Mouse (Mus musculus) liver (tissue): ENCODE measurements around the gene Mxi1.

Source experiments
- DNase-seq: peaks from one replicate; pipeline ENCODE4 v3.0.0-alpha.2; 2020; ENCODE audit warnings: mixed read lengths

Mxi1 gene

DNA sequence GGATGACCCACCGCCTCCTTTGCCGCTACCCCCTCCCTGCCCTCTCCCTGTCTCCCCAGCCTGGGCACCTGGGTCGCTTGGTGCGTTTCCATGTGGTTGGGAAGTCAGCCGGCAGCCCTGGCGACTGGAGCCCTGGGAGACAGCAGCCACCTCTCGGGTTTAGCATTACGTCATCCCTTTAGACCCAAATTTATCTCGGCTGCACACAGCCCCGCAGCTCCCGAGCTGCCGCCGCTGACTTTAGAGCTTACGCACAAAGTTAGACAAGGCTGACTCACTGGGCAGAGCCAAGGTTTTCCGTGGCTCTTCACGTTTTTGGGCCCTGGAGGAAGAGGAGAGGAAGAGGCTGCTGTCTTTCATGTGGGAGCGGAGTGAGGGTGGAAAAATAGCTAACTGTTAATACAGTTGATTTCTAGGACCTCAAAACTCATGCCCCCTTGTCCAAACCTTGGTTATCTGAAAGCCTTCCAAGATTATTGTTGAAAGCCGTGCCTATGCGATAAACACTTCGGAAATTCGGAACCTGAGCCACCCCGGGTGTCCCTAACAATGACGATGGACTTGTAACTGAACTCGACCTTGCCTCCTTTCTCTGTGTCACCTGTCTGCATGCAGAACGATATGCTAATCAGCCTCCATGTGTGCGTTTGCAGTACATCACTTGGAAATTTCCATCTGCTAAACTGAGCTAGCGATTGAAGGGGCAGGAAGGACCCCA is 15.4 kb downstream of the Mxi1 start:
- peak; percentile 91 for DNase-seq

DNA sequence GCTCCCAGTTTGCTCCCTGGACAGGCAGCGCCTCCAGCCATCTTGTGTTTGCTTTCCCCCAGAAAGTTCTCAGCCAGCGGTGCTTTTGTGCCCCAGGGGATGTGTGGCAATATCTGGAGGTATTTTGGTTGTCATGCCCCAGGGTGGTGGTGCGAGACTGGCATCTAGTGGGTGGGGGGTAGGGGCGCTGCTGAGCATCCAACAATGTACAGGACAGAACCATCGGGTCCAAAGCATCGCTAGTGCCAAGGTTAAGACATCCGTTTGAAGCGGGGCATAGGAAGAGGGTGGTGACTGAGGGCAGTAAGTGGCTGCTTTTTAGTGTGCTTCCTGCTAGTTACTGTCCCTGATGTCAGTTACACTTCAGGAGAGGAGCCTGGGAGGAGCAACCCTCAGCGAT is 17.8 kb downstream of the Mxi1 start:
- DNase-seq = no peak

DNA sequence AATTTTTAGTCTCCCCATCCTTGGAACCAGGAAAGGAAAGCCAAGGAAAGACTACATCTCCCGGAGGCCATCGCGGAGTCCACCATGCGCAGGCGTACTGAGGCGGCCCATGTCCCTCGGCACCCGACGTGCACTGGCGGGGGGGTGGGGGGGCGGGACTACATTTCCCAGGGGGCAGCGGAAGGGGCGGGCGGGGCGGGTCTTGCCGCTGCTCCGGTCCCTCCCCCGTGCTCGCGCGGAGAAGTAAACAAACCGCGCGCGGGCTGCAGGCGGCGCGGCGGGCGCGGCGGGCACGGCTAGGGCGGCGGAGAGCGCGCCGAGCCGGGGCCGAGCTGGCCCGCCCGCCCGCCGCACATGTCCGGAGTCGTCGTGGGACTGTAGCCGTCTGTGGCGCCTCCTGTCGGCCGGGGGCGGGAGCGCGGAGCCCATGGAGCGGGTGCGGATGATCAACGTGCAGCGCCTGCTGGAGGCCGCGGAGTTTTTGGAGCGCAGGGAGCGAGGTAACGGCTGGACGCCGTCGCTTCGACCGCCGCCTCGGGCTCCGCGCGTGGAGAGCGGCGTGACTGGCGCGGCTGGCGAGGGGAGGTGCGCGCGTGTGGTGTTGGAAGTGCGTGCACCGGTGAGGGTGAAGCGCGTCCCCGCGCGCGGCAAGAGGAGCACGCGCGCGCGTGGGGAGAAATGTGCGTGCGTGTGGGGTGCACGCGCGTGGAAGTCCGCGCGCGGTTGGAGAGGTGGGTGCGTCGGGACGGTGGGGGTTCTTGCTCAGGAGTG is 19.1 kb downstream of the Mxi1 start:
- DNase-seq = peak; percentile 97

DNA sequence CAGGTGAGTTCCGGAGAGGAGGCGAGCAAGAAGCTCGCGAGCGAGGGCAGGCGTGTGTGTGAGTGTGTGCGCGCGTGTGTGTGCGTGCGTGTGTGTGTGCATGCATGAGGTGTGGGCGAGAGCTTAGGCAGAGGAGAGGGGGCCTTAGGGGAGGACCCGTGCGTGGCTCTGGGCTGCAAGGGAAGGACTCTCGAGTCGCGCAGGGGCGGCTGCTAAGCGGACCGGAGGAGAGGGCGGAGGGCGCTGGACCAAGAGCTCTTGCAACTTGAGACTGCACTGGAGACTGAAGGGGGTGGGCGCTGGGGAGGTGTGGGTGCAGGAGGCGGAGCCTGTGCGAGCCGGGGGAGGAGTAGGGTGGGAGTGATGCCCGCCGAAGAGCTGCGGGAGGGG is 19.7 kb downstream of the Mxi1 start:
- peak; percentile 83 for DNase-seq

DNA sequence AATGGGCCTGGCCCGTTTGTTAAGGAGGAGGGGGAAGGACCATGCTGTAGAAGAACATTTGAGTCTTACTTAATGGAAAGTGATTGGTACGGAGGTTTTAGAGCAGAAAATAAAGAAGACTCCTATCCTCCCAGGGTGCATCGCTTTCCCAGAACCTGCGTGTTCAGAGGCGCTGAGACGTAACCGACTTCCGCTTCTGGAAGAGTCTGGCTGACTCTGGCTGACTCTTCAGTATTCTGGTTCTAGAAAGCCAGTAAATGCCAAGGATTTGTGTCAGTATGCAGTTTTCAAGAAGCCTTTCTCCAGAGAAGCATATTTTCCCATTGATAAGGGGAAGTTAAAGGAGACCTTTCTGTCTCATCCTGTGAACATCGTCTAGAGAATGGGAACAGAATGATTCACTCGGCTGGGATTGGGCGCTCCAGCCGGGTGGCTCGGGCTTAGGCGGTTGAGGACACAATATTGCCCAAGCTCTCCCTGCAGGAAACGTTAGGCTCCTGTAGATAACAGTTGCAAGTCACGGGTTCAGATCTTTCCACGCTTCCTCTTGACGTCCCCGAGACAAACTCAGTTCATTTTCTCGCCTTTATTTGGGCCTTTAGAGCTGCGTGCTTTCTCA is 21.7 kb downstream of the Mxi1 start:
- DNase-seq = no peak

DNA sequence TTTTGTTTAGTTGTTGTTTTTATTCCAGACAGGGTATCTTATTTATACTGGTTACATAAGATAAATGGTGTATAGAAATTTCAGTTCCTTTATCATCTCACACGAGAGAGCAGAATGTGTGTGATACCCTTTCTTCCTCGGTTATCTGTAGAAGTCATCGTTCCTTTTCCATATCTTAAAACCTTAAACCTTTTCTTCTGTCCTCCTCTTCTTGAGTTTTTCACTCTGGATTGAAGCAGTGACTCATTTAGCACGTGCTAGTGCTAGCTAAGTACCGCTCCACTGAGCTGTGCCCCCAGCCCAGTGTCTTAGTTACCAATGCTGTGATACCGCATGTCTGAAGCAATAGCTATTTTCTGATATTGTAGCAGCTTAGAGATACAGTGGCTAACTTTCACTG is 23.4 kb downstream of the Mxi1 start:
- no peak for DNase-seq

DNA sequence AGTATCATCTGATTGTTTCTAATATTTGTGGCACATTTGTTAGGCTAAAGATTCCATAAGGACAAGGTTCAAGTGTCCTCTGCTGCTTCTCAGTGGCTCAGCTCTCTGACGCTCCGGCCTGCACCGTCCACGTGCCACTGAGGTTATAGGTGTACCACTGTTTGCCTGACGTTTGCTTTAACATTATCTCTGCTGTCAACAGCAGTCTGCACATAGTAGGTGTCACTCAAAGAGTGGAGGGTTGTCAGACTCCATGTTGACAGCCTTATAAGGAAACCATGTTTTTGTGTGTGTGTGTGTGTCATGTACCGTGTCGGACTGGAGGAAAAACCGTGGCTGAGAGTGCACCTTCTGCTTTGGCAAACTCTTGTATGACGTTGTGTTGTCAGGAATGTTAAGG is 24.9 kb downstream of the Mxi1 start:
- DNase-seq = no peak

DNA sequence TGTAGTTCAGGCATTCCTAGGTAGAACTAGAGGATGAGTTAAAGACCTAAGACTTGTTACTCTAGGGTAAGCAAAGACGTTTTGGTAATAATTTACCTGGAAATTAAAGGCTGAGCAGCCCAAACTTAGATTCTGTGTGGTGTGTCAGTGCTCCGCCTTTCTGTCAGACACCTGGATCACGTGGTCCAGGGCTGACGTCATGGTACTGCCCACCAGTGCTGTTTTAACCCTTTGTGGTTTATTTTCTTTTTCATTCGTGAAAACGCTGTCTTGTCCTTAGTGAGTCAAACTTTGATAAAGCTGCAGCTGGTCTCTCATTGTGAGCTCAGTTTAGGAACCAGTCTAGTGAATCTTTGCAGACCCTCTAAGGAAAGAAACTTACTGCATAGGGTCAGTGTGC is 30.1 kb downstream of the Mxi1 start:
- DNase-seq = peak; percentile 27

DNA sequence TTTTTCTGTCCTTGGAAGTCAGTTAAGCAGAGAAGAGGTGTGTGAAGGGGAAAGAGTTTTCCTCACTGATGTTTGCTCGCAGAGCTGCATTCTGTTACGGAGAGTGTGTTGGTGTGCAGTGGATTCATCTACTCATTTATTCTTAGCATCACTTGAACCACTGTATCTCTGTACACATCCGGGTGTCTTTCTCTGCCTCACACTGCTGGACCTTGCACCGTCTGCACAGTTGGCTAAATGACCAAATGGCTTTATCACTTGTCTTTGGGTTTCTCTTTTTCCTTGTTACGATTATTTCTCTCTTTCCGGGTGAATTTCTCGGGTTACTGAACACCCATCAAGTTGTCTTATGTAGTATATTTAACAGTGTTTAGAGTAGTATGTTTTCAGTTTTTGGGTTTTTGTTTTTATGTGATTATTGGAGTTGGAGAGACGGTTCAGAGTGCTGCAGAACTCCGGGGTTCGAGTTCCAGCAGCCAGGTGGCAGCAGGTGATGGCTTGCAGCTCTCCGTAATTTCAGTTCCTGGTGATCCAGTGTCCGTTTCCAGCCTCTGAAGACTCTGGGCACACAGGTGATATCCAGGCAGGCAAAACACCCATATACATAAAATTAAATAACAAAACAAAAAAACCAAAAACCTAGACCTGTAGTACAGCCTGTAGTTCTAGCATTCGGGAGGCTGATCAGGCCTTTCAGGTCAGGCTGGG is 33.0 kb downstream of the Mxi1 start:
- DNase-seq = no peak

DNA sequence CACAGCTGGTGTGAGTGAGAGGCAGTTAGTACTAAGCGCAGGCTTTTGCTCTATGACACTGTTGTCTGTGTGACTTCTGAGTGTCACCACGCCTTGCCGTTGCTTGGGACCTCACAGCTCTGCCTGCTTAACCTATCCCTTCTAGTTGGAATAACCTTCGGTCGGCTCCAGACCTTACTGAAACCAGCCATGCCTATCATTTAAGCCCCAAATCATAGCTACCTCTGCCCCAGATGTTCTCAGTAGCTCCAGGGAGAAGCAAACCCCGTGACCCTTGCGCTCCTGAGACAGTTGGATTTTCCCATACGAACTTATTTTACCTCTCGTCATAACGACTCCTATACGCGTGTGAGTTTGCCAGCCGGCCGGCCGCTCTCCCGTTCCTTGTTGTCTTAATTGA is 33.7 kb downstream of the Mxi1 start:
- no peak for DNase-seq

DNA sequence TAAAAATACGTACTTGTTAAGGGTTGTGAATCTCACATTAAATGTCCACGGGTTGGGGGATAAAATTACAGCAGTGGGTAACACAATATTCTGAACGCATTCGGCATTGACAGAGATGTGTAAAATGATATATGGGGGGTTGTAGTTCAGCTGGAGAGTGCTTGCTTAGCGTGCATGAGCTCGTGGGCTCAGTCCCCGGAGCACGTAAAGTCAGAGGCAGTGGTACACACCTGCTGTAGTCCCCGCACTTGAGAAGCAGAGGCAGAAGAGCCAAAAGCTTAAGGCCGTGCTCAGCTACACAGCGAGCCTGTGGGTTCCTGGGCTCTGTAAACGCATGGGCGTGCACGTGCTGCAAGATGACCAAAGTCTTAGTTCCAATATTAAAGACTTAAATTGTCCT is 35.4 kb downstream of the Mxi1 start:
- DNase-seq = no peak

DNA sequence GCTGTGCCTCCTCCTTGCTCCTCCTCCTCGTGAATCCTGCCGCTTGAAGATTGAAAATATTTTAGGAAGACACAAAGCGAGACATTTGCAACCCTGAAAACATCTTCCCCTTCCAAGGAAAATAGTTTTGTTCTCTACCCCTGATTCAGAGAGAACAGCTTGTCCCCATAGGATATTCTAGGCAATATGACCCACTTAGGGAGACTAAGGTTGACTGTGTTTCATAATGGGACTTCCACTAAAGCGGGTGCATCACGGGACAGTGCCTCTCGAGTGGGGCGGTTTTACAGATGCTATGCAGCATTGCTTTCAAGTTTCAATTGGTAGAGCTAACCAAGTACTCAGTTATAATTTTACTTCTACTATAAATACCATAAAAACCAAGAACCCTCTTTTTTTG is 43.5 kb downstream of the Mxi1 start:
- no peak for DNase-seq

DNA sequence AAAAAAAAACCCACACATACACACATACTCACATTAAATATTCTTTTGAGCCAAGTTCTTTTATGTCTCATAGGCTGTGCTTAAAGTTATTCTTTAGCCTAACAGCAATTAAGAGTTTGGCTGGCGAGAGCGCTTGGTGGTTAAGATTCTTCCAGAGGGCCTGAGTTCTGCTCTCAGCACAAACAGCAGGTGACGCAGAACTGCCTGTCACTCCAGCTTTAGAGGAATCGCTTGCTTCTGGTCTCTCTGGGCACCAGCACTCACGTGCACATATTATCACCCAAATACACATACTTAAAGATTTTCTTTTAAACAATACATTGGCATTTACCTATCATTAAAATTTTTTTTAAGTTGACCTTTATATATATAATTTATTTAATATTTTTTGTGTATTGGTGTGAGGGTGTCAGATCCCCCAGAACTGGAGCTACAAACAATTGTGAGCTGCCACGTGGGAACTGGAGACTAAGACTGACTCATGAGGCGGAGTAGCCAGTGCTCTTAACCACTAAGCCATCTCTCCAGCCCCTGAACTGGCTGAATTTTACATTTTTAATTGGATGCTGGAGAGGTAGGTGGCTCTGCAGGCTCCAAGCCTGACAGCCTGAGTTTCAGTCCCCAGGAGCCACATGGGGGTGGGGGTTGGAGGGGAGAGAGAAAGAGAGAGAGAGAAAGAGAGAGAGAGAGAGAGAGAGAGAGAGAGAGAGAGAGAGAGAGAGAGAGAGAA is 44.1 kb downstream of the Mxi1 start:
- DNase-seq = no peak

DNA sequence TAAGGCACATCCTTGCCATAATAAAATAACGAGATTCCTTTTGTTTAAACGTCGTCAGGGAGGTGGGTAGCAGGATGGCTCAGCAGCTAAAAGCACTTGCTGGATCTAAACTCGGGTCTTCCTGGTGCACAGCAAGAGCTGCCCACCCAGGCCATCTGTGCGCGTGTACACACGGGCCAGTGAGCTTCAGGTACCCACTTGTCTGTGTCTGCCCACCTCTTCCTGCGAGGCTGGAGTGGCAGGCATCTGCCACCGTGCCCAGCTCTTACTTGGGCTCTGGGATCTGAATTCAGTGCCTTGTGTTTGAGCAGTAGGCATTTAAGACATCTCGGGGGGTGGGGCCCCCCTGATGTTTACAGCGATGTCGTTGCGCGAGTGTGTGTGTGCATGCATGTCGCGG is 44.7 kb downstream of the Mxi1 start:
- no peak for DNase-seq

DNA sequence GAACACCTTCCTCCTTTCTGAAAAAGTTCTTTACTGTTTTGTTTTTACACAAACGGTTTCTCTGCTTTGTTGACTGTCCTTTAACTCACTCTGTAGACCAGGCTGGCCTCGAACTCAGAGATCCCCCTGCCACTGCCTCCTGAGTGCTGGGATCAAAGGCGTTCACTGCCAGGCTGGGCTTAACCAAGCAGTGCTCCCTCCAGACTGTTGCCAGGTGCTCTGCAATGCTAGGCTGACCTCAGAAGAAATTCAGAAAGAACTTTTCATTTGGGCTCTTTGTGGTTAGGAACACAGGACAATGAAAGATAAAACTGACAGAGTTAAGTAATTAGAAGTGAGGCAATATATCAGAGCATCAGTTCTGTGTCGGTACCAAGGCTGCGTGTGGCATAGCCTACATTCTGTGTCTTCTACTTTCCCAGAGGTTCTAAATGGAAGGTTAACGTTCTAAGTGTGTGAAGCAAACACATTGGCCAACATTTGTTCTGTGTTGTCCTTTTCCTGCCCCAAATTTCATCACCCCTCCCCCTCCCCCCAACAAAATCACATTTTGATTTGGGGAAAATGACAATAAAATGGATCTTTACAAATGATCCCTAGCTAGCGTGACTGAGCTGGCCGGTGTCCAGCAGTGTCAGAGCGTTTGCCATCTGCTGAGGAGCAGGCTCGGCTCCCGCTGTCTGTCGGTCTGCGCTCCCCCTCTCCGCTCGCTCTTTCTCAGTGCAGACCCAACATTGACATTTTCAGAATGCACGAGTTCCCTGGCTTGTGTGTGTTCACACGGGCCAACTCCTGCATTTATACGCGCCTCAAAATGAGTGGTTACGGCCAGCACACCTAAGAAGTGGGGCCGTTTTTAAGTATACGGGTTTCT is 49.1 kb downstream of the Mxi1 start:
- DNase-seq = no peak

DNA sequence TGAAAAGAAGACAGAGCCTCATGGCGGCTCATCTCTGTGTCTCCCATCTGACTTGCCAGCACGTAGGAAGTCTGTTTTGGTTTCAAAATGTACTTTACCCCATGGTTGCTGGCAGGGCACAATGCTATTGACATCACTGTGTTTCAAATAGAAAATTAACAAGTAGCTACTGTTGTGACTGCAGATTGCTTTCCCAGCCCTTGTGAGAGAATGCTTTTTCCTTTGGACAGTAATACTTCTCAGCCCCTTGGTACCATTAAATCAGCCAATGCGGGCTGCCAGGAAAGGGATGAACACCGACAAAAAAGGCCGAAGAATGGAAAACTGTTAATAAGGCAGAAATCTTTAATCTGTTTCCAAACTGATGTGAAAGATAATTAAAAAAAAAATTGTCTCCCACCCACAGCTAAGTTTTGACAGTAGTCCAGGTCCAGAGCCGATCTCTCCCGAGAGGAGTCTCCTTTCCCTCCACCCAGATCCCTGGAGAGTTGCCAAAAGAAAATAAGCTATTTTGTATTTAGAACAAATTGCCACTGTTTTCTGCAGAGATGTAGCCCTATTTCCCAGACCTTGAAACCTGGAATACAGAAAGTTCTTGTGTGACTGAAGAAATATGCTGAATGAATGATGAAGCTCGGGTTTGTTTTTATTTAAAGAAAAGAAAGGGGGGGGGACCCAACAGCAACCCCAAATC is 50.1 kb downstream of the Mxi1 start:
- no peak for DNase-seq

DNA sequence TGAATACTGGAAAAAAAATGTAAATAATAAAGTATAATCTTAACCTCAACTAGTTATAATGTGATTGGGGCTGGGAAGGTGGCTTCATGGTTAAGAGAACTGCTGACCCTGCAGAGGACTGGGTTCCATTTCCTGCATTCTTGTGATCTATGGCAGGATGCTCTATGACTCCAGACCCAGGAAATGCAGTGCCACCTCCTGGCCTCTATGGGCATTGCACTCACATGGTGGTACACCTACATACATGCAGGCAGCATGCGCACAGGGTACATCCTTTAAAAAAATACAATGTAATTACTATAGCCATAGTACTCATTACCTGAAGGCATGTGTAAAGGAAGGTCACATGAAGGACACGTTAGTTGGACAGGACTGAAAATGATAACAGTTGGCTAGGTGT is 52.6 kb downstream of the Mxi1 start:
- peak; percentile 75 for DNase-seq

DNA sequence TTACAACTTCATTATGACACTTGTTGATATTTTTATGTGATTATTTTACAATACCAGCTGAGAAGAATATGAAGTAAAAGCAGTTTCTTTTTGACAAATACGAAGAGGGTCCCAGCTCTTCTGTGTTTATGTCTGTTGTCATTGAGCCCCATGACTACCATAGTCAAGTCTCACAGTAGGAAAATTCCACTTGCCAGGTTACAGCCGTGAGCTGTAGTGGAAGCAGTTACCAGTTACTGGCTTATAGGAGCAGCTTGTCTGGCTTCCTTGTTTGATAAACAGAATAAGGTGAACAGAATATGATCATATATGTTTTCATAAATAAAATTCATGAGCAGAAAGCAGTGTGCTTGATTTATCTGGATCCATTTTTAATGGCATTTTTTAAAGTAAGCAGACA is 54.2 kb downstream of the Mxi1 start:
- no peak for DNase-seq

DNA sequence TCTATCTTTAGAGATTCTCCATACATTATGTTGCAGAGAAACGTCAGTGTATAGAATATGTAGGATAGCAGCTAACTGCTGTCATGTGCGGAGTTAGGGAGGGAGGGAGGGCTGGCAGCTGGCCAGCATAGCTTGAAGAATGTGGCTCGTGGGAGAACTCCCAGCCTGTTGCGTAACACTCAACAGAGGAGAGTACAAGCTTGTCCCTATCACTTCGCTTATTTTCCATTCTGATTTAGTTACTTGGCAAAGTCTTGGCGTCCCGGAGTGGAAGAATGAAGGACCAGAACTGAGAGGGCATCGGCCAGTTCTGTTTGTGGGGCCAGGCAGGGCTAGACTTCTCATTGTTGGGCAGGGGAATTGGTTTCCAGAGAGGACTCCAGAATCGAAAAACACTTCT is 54.6 kb downstream of the Mxi1 start:
- peak; percentile 71 for DNase-seq

DNA sequence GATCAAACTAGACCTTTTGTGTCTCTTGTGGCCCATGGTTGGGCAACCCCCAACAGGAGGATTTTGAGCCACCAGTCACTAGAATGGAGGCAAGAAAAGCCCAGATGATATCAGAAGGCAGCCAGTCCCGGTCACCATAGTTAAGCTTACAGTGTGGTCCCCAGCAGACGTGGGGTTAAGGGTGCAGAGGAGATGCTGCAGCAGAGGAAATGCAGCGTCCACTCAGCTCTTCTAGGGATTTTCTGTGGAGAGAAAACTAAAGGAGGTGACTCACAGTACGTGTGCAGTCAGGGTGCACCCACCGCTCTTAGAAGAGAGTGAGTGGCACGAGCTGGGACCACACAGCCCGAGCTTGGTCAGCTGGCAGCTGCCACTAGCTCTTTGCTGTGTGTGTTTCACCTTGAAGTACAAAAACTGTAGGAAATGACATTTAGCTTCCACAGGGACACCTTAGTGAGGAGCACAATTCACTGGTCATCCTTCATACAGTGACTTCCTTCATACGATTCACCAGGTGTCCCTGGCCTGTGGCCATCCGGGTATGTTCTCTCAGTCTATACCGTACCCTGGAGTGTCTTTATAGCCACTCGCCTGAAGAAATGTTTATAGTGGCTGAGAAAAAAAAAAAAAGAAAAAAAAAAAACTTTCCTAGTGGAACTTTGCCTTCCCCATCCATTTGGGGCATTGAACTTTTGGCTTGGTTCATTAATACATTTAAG is 55.9 kb downstream of the Mxi1 start:
- DNase-seq = no peak

DNA sequence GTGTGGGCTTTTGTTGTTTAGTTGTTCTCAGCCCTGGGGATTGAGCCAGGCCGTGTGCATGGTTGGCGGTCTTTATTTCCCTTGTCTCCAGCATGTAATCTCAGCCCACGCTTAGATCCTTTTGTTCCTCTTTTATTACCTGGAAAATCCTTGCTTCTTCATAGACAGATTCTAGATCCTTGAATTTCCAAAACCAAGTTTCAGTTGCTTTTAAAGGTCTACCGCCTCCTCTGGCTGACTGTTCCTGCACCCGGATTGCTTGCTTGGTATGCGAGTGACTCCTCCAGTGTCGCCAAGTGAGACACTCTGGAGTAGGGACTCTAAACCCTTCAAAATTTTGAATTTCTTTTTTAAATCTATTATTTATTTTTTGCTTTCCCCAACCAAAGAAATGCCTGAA is 56.6 kb downstream of the Mxi1 start:
- no peak for DNase-seq
